Mouse (Mus musculus): ENCODE measurements around the gene Scrn2. TPM values are rescaled to one million over a fixed set of nuclear protein-coding genes. Genes with fewer than 3 reads are reported as not detected.
A peak's percentile ranks its signal among the peaks of the same experiment; 100 is the strongest.

Scrn2 gene
- polyA plus RNA-seq, 1 experiment: 21.1 TPM

- Histone ChIP-seq H3K36me3 (ENCODE audit: control insufficient read depth, insufficient read depth) (no peaks in the 10 kb centered on the region), H3K79me2 (ENCODE audit: control insufficient read depth, insufficient read depth) (no peaks in the 10 kb centered on the region), H3K27me3 (ENCODE audit: control insufficient read depth, insufficient read depth, insufficient read length) (no peaks in the 10 kb centered on the region), H3ac (ENCODE audit: control insufficient read depth, insufficient read length, low read depth) (no peak overlapping the region), H3K79me3 (ENCODE audit: low read depth) (no peaks in the 10 kb centered on the region), H3K4me3 (ENCODE audit: insufficient read depth, poor library complexity, severe bottlenecking) (no peak overlapping the region)
- TF ChIP-seq FOSL1 (IDR thresholded peaks at IDR 0.05; ENCODE audit: insufficient read depth, low read length, poor library complexity, severe bottlenecking) (no peak), MYOG (IDR thresholded peaks at IDR 0.05; ENCODE audit: control insufficient read depth, extremely low read depth, insufficient read length) (no peak), USF1 (IDR thresholded peaks at IDR 0.05; ENCODE audit: low read depth) (no peak), CTCF (IDR thresholded peaks at IDR 0.05; ENCODE audit: control insufficient read depth, insufficient read depth, insufficient read length) (no peak)
These were observed 33.6 kb upstream of the Scrn2 start for GRCm38 (mm10) chr11:96995836-96996772.

GRCm38 (mm10) chr11:96996773-96997379, 32.9 kb upstream of the Scrn2 start:
- TF ChIP-seq MYOD1 (IDR thresholded peaks at IDR 0.05; ENCODE audit: control insufficient read depth, insufficient read length, low read depth): no peak
- peak; percentile 32 for TF ChIP-seq MAX (IDR thresholded peaks at IDR 0.05)
- Histone ChIP-seq H3K4me3 (ENCODE audit: insufficient read depth, poor library complexity, severe bottlenecking) (no peak overlapping the region), H3K27me3 (ENCODE audit: control insufficient read depth, insufficient read depth, insufficient read length) (no peaks in the 10 kb centered on the region), H3K36me3 (ENCODE audit: control insufficient read depth, insufficient read depth) (no peaks in the 10 kb centered on the region), H3K79me3 (ENCODE audit: low read depth) (no peaks in the 10 kb centered on the region), H3ac (ENCODE audit: control insufficient read depth, insufficient read length, low read depth) (peak overlapping the region; percentile 34), H3K79me2 (ENCODE audit: control insufficient read depth, insufficient read depth) (no peaks in the 10 kb centered on the region)

DNA sequence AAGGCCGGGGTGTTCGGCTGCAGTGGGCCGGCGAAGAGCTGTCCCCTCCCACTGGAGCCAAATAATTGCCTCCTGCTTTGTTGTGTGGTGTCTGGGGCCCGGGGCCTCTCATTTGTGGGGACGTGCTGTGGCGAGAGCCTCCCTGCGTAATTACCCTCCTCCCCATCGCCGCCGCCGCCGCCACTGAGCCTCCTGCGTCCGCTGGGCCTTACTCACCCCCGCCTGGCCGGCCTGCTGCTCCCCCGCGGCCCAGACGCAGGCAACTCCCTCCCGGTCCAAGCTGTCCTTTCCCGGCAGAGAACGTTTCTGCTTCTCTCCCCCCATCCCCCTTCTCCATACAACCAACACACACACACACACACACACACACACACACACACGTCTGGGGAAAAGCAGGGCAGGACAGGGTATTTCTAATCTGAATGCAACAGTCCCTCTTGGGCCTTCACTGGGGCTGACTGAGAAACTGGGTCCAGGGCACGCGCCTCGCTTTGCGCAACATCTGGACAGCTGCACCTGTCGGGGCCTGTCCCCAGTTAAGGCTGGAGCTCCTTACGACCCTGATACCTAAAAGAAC, 32.3 kb upstream of the Scrn2 start:
- TF ChIP-seq MYOD1 (IDR thresholded peaks at IDR 0.05; ENCODE audit: control insufficient read depth, insufficient read length, low read depth) (peak; percentile 39), CTCF (IDR thresholded peaks at IDR 0.05; ENCODE audit: control insufficient read depth, insufficient read depth, insufficient read length) (no peak), CEBPB (IDR thresholded peaks at IDR 0.05; ENCODE audit: low read depth) (peak; percentile 75)
- no peaks in the 10 kb centered on the region for H3K36me3 ChIP-seq (ENCODE audit: control insufficient read depth, insufficient read depth)
- H3ac ChIP-seq (ENCODE audit: control insufficient read depth, insufficient read length, low read depth): peak overlapping the region; percentile 34
- H3K79me3 ChIP-seq (ENCODE audit: low read depth): no peaks in the 10 kb centered on the region
- H3K27me3 ChIP-seq (ENCODE audit: control insufficient read depth, insufficient read depth, insufficient read length): no peaks in the 10 kb centered on the region
- H3K79me2 ChIP-seq (ENCODE audit: control insufficient read depth, insufficient read depth): no peaks in the 10 kb centered on the region
- H3K4me3 ChIP-seq (ENCODE audit: insufficient read depth, poor library complexity, severe bottlenecking): no peak overlapping the region

- Histone ChIP-seq H3K36me3 (ENCODE audit: control insufficient read depth, insufficient read depth) (no peaks in the 10 kb centered on the region), H3K27me3 (ENCODE audit: control insufficient read depth, insufficient read depth, insufficient read length) (no peaks in the 10 kb centered on the region), H3ac (ENCODE audit: control insufficient read depth, insufficient read length, low read depth) (no peak overlapping the region), H3K79me2 (ENCODE audit: control insufficient read depth, insufficient read depth) (no peaks in the 10 kb centered on the region), H3K79me3 (ENCODE audit: low read depth) (no peaks in the 10 kb centered on the region), H3K4me3 (ENCODE audit: insufficient read depth, poor library complexity, severe bottlenecking) (no peak overlapping the region)
- TF ChIP-seq MYOG (IDR thresholded peaks at IDR 0.05; ENCODE audit: control insufficient read depth, extremely low read depth, insufficient read length) (no peak), FOSL1 (IDR thresholded peaks at IDR 0.05; ENCODE audit: insufficient read depth, low read length, poor library complexity, severe bottlenecking) (no peak), USF1 (IDR thresholded peaks at IDR 0.05; ENCODE audit: low read depth) (no peak), MYOD1 (IDR thresholded peaks at IDR 0.05; ENCODE audit: control insufficient read depth, insufficient read length, low read depth) (no peak), CTCF (IDR thresholded peaks at IDR 0.05; ENCODE audit: control insufficient read depth, insufficient read depth, insufficient read length) (no peak), CEBPB (IDR thresholded peaks at IDR 0.05; ENCODE audit: low read depth) (no peak), MAX (IDR thresholded peaks at IDR 0.05) (no peak)
These were observed 26.6 kb upstream of the Scrn2 start for GRCm38 (mm10) chr11:97003170-97003569.

GRCm38 (mm10) chr11:97007093-97007794, 22.5 kb upstream of the Scrn2 start:
- Histone ChIP-seq H3K36me3 (ENCODE audit: control insufficient read depth, insufficient read depth) (no peaks in the 10 kb centered on the region), H3ac (ENCODE audit: control insufficient read depth, insufficient read length, low read depth) (peak overlapping the region; percentile 42), H3K79me2 (ENCODE audit: control insufficient read depth, insufficient read depth) (no peaks in the 10 kb centered on the region), H3K27me3 (ENCODE audit: control insufficient read depth, insufficient read depth, insufficient read length) (no peaks in the 10 kb centered on the region), H3K79me3 (ENCODE audit: low read depth) (no peaks in the 10 kb centered on the region), H3K4me3 (ENCODE audit: insufficient read depth, poor library complexity, severe bottlenecking) (no peak overlapping the region)
- peak; percentile 93 for TF ChIP-seq MAX (IDR thresholded peaks at IDR 0.05)
- TF ChIP-seq MYOG (IDR thresholded peaks at IDR 0.05; ENCODE audit: control insufficient read depth, extremely low read depth, insufficient read length): no peak
- TF ChIP-seq FOSL1 (IDR thresholded peaks at IDR 0.05; ENCODE audit: insufficient read depth, low read length, poor library complexity, severe bottlenecking): peak; percentile 24

Data from C2C12 (cell line).